Mouse (Mus musculus): Measurements from ENCODE around the gene Tas1r3.
A peak's percentile ranks its signal among the peaks of the same experiment; 100 is the strongest.

Tas1r3 gene

DNA sequence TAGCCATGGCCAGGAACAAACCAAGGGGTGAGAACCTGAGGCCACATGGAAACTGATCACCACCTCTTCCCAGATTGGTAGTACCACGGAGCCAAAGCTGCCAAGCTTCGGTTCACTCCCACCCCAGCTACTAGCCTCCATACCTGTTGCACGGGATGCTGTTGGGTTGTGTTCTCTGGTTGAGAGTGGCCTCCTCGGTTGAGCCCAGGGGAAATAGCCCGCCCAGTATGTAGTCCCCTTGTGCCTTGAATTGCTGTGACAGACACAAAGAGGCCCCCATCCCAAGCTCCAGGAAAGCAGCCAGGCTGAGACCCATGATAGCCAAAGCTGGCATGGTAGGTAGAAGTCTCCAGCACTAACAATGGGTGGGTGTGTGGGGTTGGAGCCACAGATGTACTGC lies at the start of gene Tas1r3:
Gene Tas1r3, minus strand, starts transcription at position 362 of the 400 bp plus-strand sequence.
- no peak for DNase-seq (ENCODE audit: low read depth)

- no peak for DNase-seq (ENCODE audit: low read depth)
Observed at GRCm38 (mm10) chr4:155908751-155909150, 45.6 kb upstream of the Tas1r3 start.

DNA sequence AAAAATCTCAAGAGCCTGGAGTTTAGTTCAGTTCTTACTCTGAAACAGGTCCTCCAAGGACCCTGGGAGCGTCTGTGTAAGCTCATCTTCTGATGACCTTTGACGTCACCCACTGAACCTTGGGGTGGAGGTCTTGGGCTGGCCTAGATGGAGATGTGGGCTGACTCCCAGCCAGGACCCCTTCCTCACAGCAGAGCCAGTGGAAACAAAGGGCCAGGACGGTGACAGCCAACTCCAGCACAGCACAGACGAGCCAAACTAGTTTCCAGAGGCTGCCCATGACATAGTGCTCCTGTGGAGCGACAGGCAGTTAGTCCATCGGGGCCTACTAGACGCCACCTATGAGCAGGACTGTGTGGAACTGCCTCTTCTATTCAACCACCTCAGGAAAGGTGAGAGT lies 45.1 kb upstream of the Tas1r3 start:
- no peak for DNase-seq (ENCODE audit: low read depth)

- no peak for DNase-seq (ENCODE audit: low read depth)
Observed at GRCm38 (mm10) chr4:155907003-155907402, 43.8 kb upstream of the Tas1r3 start.

GRCm38 (mm10) chr4:155906125-155906524 lies 43.0 kb upstream of the Tas1r3 start:
- no peak for DNase-seq (ENCODE audit: low read depth)

GRCm38 (mm10) chr4:155905634-155906033 lies 42.5 kb upstream of the Tas1r3 start:
- DNase-seq (ENCODE audit: low read depth): no peak

GRCm38 (mm10) chr4:155904318-155905102 lies 41.3 kb upstream of the Tas1r3 start:
- peak; percentile 34 for DNase-seq (ENCODE audit: low read depth)

GRCm38 (mm10) chr4:155903246-155903645 lies 40.1 kb upstream of the Tas1r3 start:
- DNase-seq (ENCODE audit: low read depth): no peak

GRCm38 (mm10) chr4:155901205-155901604 lies 38.0 kb upstream of the Tas1r3 start:
- no peak for DNase-seq (ENCODE audit: low read depth)

DNA sequence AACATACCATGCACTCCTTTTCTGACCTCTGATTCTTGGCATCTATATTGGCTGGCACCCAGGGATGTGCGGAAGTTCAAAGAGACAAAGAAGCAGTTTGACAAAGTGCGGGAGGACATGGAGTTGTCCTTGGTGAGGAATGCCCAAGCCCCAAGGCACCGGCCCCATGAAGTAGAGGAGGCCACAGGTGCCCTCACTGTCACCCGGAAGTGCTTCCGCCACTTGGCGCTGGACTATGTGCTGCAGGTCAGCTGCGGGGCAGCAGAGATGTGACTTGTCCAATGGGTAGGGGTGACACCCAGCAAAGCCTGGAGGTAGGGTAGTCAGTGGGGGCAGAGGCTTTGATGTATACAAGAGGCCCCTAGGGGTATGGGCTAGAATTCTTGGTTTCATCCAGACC lies 36.2 kb upstream of the Tas1r3 start:
- DNase-seq (ENCODE audit: low read depth): no peak

DNA sequence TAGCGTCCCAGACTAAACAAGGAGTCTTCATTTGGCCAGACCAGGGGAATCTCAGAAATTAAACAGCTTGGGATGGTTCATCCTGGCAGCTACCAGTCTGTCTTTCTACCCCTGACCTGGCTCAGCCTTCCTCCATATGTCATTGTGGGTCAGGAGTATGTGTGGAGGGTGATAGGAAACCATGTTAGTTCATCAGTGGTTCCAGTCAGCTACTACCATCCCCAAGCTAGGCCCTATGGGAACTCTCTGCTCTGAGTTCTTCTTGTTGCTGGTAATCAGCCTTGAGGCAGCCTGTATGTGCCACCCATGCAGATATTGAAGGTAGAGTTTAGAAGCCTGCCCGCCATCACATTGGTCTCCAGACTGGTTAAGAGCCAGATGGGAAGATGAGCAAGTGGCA lies 35.2 kb upstream of the Tas1r3 start:
- no peak for DNase-seq (ENCODE audit: low read depth)

DNA sequence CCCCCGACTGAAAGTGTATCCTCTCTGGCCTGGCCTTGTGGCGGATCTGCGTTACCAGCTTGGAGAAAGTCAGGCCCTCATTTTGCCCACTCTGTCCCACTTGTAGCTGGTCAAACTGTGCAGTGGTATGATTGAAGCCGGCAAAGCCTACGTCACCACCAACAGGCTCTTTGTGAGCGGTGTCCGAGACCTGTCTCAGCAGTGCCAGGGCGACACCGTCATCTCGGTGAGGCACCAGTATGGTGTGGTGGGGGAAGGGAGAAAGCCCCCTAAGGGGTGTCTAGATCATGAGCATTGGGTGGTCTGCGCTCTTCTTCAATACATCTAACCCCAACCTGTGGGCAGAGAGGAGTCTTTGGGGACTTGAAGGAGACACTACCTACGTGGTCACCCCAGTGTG lies 33.3 kb upstream of the Tas1r3 start:
- no peak for DNase-seq (ENCODE audit: low read depth)

DNA sequence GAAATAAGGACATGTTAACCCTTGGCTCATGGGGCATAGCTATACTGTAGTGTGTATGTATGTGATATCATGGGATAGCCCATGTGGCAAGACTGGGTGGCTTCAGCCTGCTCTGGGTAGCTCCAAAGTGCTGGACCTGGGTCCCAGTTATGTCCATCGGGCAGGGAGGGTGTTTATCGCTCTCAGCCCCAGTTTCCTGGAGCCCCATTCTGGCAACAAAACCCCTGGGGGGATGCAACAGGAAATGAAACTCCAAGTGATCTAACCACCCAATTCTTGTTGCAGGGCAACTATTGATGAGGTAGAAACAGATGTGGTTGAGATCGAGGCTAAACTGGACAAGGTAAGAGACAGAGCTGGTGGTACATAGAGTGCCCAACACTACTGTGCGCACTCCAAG lies 32.7 kb upstream of the Tas1r3 start:
- DNase-seq (ENCODE audit: low read depth): no peak

- DNase-seq (ENCODE audit: low read depth): no peak
Observed at GRCm38 (mm10) chr4:155895216-155895615, 32.1 kb upstream of the Tas1r3 start.

- DNase-seq (ENCODE audit: low read depth): peak; percentile 39
Observed at GRCm38 (mm10) chr4:155894311-155894881, 31.2 kb upstream of the Tas1r3 start.

DNA sequence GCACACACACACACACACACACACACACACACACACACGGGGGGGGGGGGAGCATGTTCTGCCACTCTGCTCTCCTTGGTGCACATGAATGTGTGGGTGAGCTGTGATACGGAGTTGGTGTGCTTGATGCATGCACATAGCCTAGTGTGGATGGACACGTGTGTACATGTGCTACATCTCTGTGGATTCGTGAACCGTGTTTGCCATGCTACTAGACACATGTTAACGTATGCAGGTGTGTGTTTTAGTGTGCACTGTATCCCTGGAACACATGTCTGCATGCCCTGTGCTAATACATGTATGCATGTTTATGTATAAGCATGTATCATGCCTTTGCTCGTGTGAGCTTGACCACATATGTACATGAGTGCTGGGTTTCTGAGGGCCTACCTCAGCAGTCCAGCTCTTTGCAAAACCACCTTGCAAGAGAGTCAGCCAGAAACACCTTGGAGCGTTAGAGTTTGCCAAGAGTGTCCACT lies 30.1 kb upstream of the Tas1r3 start:
- DNase-seq (ENCODE audit: low read depth): peak; percentile 26

DNA sequence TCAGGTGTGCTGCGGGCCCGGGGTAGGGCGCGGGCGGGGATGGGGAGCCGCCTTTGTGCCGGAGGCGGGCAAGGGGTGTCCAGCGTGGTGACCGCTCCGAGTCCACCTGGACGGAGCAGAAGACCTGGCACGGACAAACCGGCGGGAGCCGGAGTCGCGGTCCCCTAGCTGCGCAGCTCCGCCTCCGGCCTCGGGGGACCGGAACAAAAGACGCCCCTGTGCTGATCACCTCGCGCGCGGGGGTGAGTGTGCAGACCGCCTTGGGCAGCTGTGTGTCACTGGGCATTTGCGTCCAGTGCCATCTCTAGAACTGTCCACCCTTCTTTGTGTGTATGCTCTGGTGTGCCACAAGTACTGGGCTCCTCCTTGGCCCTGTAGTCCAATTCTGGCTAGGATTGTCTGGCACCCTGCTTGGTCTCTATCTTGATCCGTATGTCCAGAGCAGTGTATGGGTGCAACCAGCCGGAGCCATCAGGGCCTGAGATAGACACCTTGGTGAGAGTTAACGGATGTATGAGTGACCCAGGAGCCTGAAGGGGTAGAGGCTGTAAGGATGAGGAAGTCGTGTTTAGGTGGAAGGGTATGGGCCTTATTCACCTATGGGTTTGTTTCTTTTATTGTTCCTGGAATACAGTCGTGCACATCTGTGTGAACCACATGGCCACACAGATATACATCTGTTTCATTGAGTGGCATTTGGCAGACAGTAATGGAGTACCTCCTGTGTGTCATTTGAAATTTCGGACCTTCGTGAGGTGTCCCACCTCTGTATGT lies 29.5 kb upstream of the Tas1r3 start:
- DNase-seq (ENCODE audit: low read depth): no peak

- peak; percentile 90 for DNase-seq (ENCODE audit: low read depth)
Observed at GRCm38 (mm10) chr4:155892017-155892416, 28.9 kb upstream of the Tas1r3 start.

GRCm38 (mm10) chr4:155891551-155892001 lies 28.4 kb upstream of the Tas1r3 start, which contains the start of the genes Pusl1 and Acap3:
TSS of gene Pusl1 (minus strand) at chr4:155891781.
TSS of gene Acap3 (plus strand) at chr4:155891822.
- DNase-seq (ENCODE audit: low read depth): peak; percentile 98

DNA sequence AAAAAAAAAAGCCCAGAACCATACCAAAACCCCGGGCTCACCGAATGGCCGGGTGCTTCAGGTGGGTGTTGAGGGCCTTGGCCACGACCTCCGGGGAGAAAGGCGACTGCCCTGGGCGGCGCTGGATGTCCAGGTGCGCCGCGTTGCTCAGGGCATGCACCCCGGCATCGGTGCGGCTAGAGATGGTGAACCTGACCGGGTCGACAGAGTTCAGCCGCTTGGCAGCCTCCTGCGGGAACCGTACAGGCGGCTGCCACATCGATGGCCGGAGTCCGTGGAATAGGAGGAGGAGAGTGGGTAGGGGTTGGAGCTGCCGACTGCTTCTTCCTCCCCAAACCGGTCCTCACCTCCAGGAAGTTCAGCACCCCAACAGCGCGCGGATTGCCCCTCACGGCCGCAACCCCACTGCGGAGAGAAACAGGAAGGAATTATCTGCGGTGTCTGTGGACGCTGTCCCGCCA lies 27.9 kb upstream of the Tas1r3 start:
- DNase-seq (ENCODE audit: low read depth): no peak

DNA sequence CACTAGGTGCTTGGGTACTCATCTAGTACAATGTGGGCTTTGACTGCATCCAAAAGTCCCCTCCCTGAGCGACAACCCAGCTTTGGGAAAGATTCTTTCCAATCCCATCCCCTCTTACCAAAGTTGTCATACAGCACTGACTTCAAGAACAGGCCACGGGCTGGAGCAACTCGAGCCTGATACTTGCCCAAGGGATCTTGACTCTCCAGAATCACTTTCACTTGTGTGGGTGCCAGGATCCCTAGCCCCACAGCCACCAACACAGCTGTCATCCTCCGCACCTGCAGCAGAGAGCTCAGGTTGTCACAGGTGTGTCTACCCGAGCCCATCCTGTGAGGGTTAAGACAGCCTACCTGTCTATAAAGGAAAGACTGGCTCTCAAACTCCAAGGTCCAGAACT lies 26.2 kb upstream of the Tas1r3 start:
- DNase-seq (ENCODE audit: low read depth): no peak

- DNase-seq (ENCODE audit: low read depth): no peak
Observed at GRCm38 (mm10) chr4:155888181-155888580, 25.0 kb upstream of the Tas1r3 start.

DNA sequence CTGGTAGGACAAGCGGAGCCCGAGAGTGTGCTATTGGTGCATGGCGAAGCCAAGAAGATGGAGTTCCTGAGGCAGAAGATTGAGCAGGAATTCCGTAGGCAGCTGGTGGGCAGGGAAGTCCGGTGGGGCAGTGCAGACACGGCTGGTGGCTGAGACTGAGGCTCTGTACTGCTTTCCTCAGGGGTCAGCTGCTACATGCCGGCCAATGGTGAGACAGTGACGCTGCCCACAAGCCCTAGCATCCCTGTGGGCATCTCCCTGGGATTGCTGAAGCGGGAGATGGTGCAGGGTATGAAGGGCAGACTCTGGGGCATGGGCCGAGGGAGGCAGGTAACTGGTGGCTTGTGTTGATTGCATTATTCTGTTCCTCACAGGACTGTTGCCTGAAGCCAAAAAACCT lies 24.5 kb upstream of the Tas1r3 start:
- DNase-seq (ENCODE audit: low read depth): no peak

All from naive thymus-derived CD4-positive, alpha-beta T cell, adult 2 months (primary cell).